Mouse (Mus musculus): Measurements from ENCODE around the gene Ank2. TPM values are rescaled to one million over a fixed set of nuclear protein-coding genes. Genes with fewer than 3 reads are reported as not detected.

Ank2 gene
- total RNA-seq, 2 experiments from 2014 or later = 730 to 767 TPM

- H3K4me3 ChIP-seq = no peak overlapping the region
- no peak for TF ChIP-seq CTCF (conservative IDR thresholded peaks at IDR 0.05)
- no peak for DNase-seq (ENCODE audit: low spot score in 2 of 2)
- H3K27ac ChIP-seq = no peak overlapping the region
Measured at GRCm38 (mm10) chr3:127468569-127468968, 30.6 kb downstream of the Ank2 start.

- TF ChIP-seq CTCF (conservative IDR thresholded peaks at IDR 0.05) = no peak
- Histone ChIP-seq H3K27ac (no peak overlapping the region), H3K4me3 (no peak overlapping the region)
- no peak for DNase-seq (ENCODE audit: low spot score in 2 of 2)
Measured at GRCm38 (mm10) chr3:127463816-127464480, 35.2 kb downstream of the Ank2 start.

- no peak for DNase-seq (ENCODE audit: low spot score in 2 of 2)
- Histone ChIP-seq H3K27ac (no peak overlapping the region), H3K4me3 (no peak overlapping the region)
- no peak for TF ChIP-seq CTCF (conservative IDR thresholded peaks at IDR 0.05)
Measured at GRCm38 (mm10) chr3:127463165-127463564, 36.0 kb downstream of the Ank2 start.

GRCm38 (mm10) chr3:127462413-127462812 lies 36.7 kb downstream of the Ank2 start:
- Histone ChIP-seq H3K4me3 (no peak overlapping the region), H3K27ac (no peak overlapping the region)
- DNase-seq (ENCODE audit: low spot score in 2 of 2) = no peak
- no peak for TF ChIP-seq CTCF (conservative IDR thresholded peaks at IDR 0.05)

GRCm38 (mm10) chr3:127460891-127461437 lies 38.2 kb downstream of the Ank2 start:
- no peak for DNase-seq (ENCODE audit: low spot score in 2 of 2)
- no peak for TF ChIP-seq CTCF (conservative IDR thresholded peaks at IDR 0.05)
- H3K27ac ChIP-seq = no peak overlapping the region
- no peak overlapping the region for H3K4me3 ChIP-seq

- TF ChIP-seq CTCF (conservative IDR thresholded peaks at IDR 0.05) = no peak
- DNase-seq (ENCODE audit: low spot score in 2 of 2) = no peak
- H3K27ac ChIP-seq = no peak overlapping the region
- H3K4me3 ChIP-seq = no peak overlapping the region
Measured at GRCm38 (mm10) chr3:127459858-127460257, 39.3 kb downstream of the Ank2 start.

DNA sequence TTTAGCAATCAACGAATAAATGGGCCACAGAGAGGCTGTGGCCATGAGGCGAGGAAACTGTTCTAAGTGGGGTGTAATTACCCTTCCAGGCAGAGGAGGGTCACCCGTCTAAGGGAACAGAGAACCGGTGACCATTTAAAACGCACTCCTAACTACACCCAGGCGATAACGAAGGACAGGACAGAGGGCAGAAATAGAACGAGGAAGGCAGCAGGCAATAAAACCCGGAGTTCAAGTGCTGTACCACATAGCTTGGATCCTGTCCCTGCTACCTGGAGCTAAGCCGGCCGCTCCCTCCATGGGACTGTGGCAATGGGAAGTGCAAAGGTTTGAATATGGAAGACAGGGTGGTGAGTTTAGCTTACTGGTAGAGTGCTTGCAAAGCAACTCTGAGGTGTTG lies 40.2 kb downstream of the Ank2 start:
- Histone ChIP-seq H3K27ac (no peak overlapping the region), H3K4me3 (no peak overlapping the region)
- no peak for DNase-seq (ENCODE audit: low spot score in 2 of 2)
- TF ChIP-seq CTCF (conservative IDR thresholded peaks at IDR 0.05) = no peak

DNA sequence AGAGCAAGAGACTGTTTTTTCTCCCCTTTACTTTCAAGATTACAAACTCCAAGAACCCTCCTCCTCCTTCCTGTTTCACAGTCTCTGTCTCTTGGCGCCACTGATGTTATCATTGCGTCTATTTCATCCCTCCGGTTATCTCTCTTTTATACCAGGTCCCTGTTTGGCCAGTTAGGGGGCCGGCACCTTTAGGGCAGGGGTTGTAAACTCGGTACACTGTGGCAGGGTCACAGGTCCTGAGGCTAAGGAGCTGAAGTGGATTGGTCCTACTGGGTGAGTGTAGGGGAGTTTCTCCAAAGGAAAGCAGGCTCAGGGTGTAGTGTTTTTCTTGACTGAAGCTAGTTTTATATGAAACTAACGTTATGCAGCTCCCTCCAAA lies 40.7 kb downstream of the Ank2 start:
- Histone ChIP-seq H3K4me3 (no peak overlapping the region), H3K27ac (no peak overlapping the region)
- TF ChIP-seq CTCF (conservative IDR thresholded peaks at IDR 0.05) = no peak
- DNase-seq (ENCODE audit: low spot score in 2 of 2) = no peak

DNA sequence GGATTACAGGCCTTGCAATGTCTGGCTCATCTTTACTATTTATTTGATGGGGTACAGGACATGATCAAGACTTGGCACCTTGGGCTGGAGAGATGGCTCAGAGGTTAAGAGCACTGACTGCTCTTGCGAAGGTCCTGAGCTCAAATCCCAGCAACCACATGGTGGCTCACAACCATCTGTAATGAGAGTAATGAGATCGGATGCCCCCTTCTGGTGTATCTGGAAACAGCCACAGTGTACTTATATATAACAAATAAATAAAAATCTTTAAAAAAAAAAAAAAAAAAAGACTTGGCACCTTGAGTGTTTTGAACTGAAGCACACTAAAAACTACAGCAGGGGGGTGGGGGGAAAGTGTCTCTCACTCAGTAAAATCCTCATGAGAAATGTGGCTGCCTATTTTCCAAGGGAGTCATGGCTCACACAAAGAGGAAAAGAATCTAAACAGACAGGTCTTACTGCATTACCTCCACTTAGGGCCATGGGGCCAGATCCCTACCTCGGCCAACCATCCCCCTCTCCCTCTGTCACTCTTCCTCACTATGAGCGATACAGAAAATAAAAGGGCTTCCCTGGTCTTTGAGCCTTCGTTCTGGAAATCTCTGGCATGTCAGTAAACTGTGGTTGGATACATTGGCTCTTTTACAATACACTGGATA lies 41.3 kb downstream of the Ank2 start:
- Histone ChIP-seq H3K27ac (no peak overlapping the region), H3K4me3 (no peak overlapping the region)
- no peak for DNase-seq (ENCODE audit: low spot score in 2 of 2)
- peak; percentile 39 for TF ChIP-seq CTCF (conservative IDR thresholded peaks at IDR 0.05)

GRCm38 (mm10) chr3:127453738-127454137 lies 45.4 kb downstream of the Ank2 start:
- Histone ChIP-seq H3K4me3 (no peak overlapping the region), H3K27ac (no peak overlapping the region)
- DNase-seq (ENCODE audit: low spot score in 2 of 2) = no peak
- peak; percentile 72 for TF ChIP-seq CTCF (conservative IDR thresholded peaks at IDR 0.05)

- DNase-seq (ENCODE audit: low spot score in 2 of 2) = no peak
- Histone ChIP-seq H3K27ac (no peak overlapping the region), H3K4me3 (no peak overlapping the region)
- no peak for TF ChIP-seq CTCF (conservative IDR thresholded peaks at IDR 0.05)
Measured at GRCm38 (mm10) chr3:127453254-127453653, 45.9 kb downstream of the Ank2 start.

- no peak overlapping the region for H3K4me3 ChIP-seq
- TF ChIP-seq CTCF (conservative IDR thresholded peaks at IDR 0.05) = peak; percentile 38; the same call in 1 of the 2 replicates
- DNase-seq (ENCODE audit: low spot score in 2 of 2) = no peak
- H3K27ac ChIP-seq = no peak overlapping the region
Measured at GRCm38 (mm10) chr3:127452233-127452632, 46.9 kb downstream of the Ank2 start.

DNA sequence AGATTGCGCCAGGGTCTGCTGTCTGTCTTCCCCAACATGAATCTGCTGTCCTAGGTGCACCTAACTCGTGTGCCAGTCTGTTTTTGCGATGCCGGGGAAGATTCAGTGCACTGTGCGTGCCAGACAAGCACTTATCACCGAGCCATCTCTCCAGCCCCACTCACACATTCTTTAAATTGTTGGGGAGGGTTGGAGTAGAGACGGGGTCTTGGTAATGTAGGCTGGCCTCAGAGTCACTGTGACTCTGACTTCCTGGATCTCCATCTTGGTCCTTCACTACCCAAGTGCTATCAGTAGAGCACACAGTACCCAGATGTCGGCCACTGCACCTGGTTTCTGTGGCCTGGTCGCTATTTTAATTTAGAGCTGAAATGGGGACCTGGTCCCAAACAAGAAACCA lies 47.4 kb downstream of the Ank2 start:
- DNase-seq (ENCODE audit: low spot score in 2 of 2) = no peak
- Histone ChIP-seq H3K27ac (no peak overlapping the region), H3K4me3 (no peak overlapping the region)
- no peak for TF ChIP-seq CTCF (conservative IDR thresholded peaks at IDR 0.05)

DNA sequence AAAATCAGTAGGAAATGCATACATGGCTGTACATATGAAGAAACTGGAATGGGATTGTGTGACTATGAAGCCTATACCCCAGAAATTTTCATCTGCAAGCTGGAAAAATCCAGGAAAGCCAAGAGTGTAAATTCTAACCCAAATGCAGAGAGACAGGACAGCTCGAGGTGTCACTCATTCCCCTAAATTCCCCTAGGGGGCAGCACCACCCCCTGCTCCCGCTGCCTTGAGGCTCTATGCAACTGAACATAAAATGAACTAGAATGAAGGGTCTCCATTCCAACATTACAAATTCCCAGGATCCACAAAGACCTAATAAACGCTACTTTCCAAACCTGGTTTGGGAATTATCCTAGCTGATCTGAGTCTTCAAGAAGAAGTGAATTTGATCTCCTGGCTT lies 48.1 kb downstream of the Ank2 start:
- Histone ChIP-seq H3K27ac (no peak overlapping the region), H3K4me3 (no peak overlapping the region)
- peak; percentile 38 to 57 for DNase-seq (ENCODE audit: low spot score in 2 of 2)
- TF ChIP-seq CTCF (conservative IDR thresholded peaks at IDR 0.05) = peak; percentile 94
